Mouse (Mus musculus): ENCODE data around the gene Taf3.

GRCm38 (mm10) chr2:9943011-9943410 lies 105.4 kb downstream of the Taf3 start:
- no peak for TF ChIP-seq CTCF (IDR thresholded peaks at IDR 0.05; ENCODE audit: borderline replicate concordance, insufficient read depth, low read depth, low read length)
- TF ChIP-seq POLR2A (IDR thresholded peaks at IDR 0.05; ENCODE audit: borderline replicate concordance, insufficient read depth, low read length) = no peak

All from cerebellum, adult 2 months (tissue).